Mouse (Mus musculus) thymus, adult 2 months (tissue): ENCODE measurements at regions not wholly inside any gene's neighbourhood (a gene's known extent, or its start where the extent isn't known, plus 50 kb on each side); places are given as distances from the start of the nearest gene placed in this dataset.

ENCODE experiments used
- CTCF ChIP-seq: fragments of 200-500 bp; IDR thresholded peaks from 2 replicates; pipeline ENCODE4 v1.5.1; 2012; ENCODE audit warnings: mild to moderate bottlenecking, control low read depth, low read length, moderate library complexity, borderline replicate concordance; ENCODE audit not compliant: control insufficient read depth, poor library complexity, insufficient read depth; ENCODE audit errors: extremely low read depth
- POLR2A ChIP-seq: fragments of 200-500 bp; IDR thresholded peaks from 2 replicates; pipeline ENCODE4 v1.6.1; 2012; ENCODE audit warnings: mild to moderate bottlenecking, low read length, control low read depth, moderate library complexity; ENCODE audit not compliant: control insufficient read depth, poor library complexity, insufficient read depth; ENCODE audit errors: extremely low read depth

GRCm38 (mm10) chr1:177366475-177366874 lies 75.7 kb upstream of the Zbtb18 start:
- TF ChIP-seq CTCF: no peak
- no peak for TF ChIP-seq POLR2A
